Mouse (Mus musculus) liver, embryonic 15.5 days (tissue): ENCODE results near the gene Gm20671. TPM values are rescaled to one million over a fixed set of nuclear protein-coding genes. Genes with fewer than 3 reads are reported as not detected.
"Not testable (repeated sequence)": the region's sequence is repeated elsewhere in the genome, so short reads cannot be mapped to it uniquely, and the experiment has no call there.

ENCODE experiments used
- ATAC-seq: fragments of 200-750 bp; cut with Nextera tagmentation; 2 replicates; pipeline ENCODE4 v1.8.0; 2017; ENCODE audit warnings: moderate number of reproducible peaks, mild to moderate bottlenecking, moderate library complexity; ENCODE audit not compliant: insufficient read depth
- H3K27ac ChIP-seq: fragments of 300-500 bp; sonication (generic); replicated peaks from 2 replicates; pipeline ENCODE4 v1.5.1; 2015; ENCODE audit warnings: mild to moderate bottlenecking, inconsistent platforms
- H3K27me3 ChIP-seq: fragments of 300-500 bp; sonication (generic); 2 replicates; pipeline ENCODE4 v1.6.1; 2015; ENCODE audit warnings: mild to moderate bottlenecking, inconsistent platforms
- H3K36me3 ChIP-seq: fragments of 300-500 bp; sonication (generic); replicated peaks from 2 replicates; pipeline ENCODE4 v1.6.1; 2015; ENCODE audit warnings: moderate library complexity, mild to moderate bottlenecking, inconsistent platforms
- H3K4me1 ChIP-seq: fragments of 300-500 bp; sonication (generic); replicated peaks from 2 replicates; pipeline ENCODE4 v1.6.1; 2015; ENCODE audit warnings: inconsistent platforms
- H3K4me2 ChIP-seq: fragments of 300-500 bp; sonication (generic); 2 replicates; pipeline ENCODE4 v1.6.1; 2015; ENCODE audit warnings: moderate library complexity, mild to moderate bottlenecking, inconsistent platforms
- H3K4me3 ChIP-seq: fragments of 300-500 bp; sonication (generic); replicated peaks from 2 replicates; pipeline ENCODE4 v1.5.1; 2015; ENCODE audit warnings: mild to moderate bottlenecking, inconsistent platforms
- H3K9ac ChIP-seq: fragments of 300-500 bp; sonication (generic); 2 replicates; pipeline ENCODE4 v1.6.1; 2015; ENCODE audit warnings: moderate library complexity, mild to moderate bottlenecking, inconsistent platforms
- H3K9me3 ChIP-seq: fragments of 300-500 bp; sonication (generic); replicated peaks from 2 replicates; pipeline ENCODE4 v1.6.1; 2016; ENCODE audit warnings: inconsistent platforms
- whole genome bisulfite sequencing: fragments of 180-500 bp; shearing (Covaris S2); methylation state at CpG from one replicate; pipeline ENCODE4 v1.1.7; 2015; ENCODE audit warnings: mixed read lengths; ENCODE audit not compliant: insufficient replicate concordance; 5-methylcytosine and 5-hydroxymethylcytosine counted together
- polyA plus RNA-seq: library from polyadenylated mRNA; unstranded; fragments of >200 nt; fragmentation: Nextera tagmentation; extraction: Ambion mirVana; gene quantifications from 2 replicates; pipeline ENCODE4 v1.2.1, GENCODE M21; 2015

The Gm20671 gene
- not detected in 2 replicates for polyA plus RNA-seq

GRCm38 (mm10) chr5:32827009-32827408 is at the start of gene Gm20671:
TSS of gene Gm20671 (minus strand) at chr5:32827109.
- Histone ChIP-seq H3K36me3 (peaks cover 78% of the 10 kb centered on the region), H3K9ac (no peak within 1 kb of the TSS), H3K4me2 (no peak within 1 kb of the TSS), H3K9me3 (no peaks in the 10 kb centered on the region), H3K27me3 (no peaks in the 10 kb centered on the region), H3K4me3 (no peak within 1 kb of the TSS), H3K4me1 (no peaks in the 10 kb centered on the region), H3K27ac (no peak within 1 kb of the TSS)
- WGBS = 81% methylated on average over 7 of the region's 7 CpGs
- ATAC-seq = no peak

GRCm38 (mm10) chr5:32872346-32872745 is 45.4 kb upstream of the Gm20671 start:
- Histone ChIP-seq H3K9me3 (no peaks in the 10 kb centered on the region), H3K27me3 (no peaks in the 10 kb centered on the region), H3K4me2 (no peak overlapping the region), H3K9ac (no peak overlapping the region), H3K36me3 (peaks cover 65% of the 10 kb centered on the region), H3K4me3 (no peak overlapping the region), H3K4me1 (no peaks in the 10 kb centered on the region), H3K27ac (no peak overlapping the region)
- WGBS = 82% methylated on average over 5 of the region's 5 CpGs
- ATAC-seq = no peak

GRCm38 (mm10) chr5:32869389-32870024 is 42.6 kb upstream of the Gm20671 start:
- H3K4me1 ChIP-seq = peaks cover 4% of the 10 kb centered on the region
- no peak overlapping the region for H3K27ac ChIP-seq
- no peak for ATAC-seq
- no peak overlapping the region for H3K9ac ChIP-seq
- no peaks in the 10 kb centered on the region for H3K27me3 ChIP-seq
- H3K4me3 ChIP-seq = no peak overlapping the region
- H3K4me2 ChIP-seq = no peak overlapping the region
- 86% methylated on average over 5 of the region's 5 CpGs for WGBS
- H3K36me3 ChIP-seq = peaks cover 51% of the 10 kb centered on the region
- no peaks in the 10 kb centered on the region for H3K9me3 ChIP-seq

GRCm38 (mm10) chr5:32863253-32864228 is 36.6 kb upstream of the Gm20671 start, which contains the start of gene Depdc5:
TSS of gene Depdc5 (plus strand) at chr5:32863701.
- Histone ChIP-seq H3K27me3 (no peaks in the 10 kb centered on the region), H3K4me2 (peak within 1 kb of the TSS; percentile 89), H3K4me3 (peak within 1 kb of the TSS; percentile 81), H3K4me1 (peaks cover 24% of the 10 kb centered on the region), H3K27ac (peak within 1 kb of the TSS; percentile 86), H3K36me3 (peaks cover 14% of the 10 kb centered on the region), H3K9me3 (no peaks in the 10 kb centered on the region), H3K9ac (peak within 1 kb of the TSS; percentile 89)
- ATAC-seq = peak; percentile 99
- WGBS = under 1% methylated on average over 62 of the region's 64 CpGs

GRCm38 (mm10) chr5:32862469-32863132 is 35.7 kb upstream of the Gm20671 start:
- H3K27ac ChIP-seq = peak overlapping the region; percentile 86

GRCm38 (mm10) chr5:32861082-32861481 is 34.2 kb upstream of the Gm20671 start:
- peaks cover 38% of the 10 kb centered on the region for H3K4me1 ChIP-seq
- H3K9me3 ChIP-seq = no peaks in the 10 kb centered on the region
- 87% methylated on average over 1 of the region's 1 CpGs for WGBS
- no peaks in the 10 kb centered on the region for H3K36me3 ChIP-seq
- no peak overlapping the region for H3K4me2 ChIP-seq
- H3K4me3 ChIP-seq = no peak overlapping the region
- H3K27ac ChIP-seq = no peak overlapping the region
- ATAC-seq = no peak
- H3K9ac ChIP-seq = no peak overlapping the region
- no peaks in the 10 kb centered on the region for H3K27me3 ChIP-seq

More at GRCm38 (mm10) chr5:32862469-32863132, 35.7 kb upstream of the Gm20671 start:
- H3K9me3 ChIP-seq = no peaks in the 10 kb centered on the region
- 61% methylated on average over 6 of the region's 6 CpGs for WGBS
- H3K4me3 ChIP-seq = peak overlapping the region; percentile 81; the same call in 1 of the 2 replicates
- no peak overlapping the region for H3K9ac ChIP-seq
- H3K4me2 ChIP-seq = peak overlapping the region; percentile 89
- H3K36me3 ChIP-seq = peaks cover 5% of the 10 kb centered on the region; the same call in 1 of the 2 replicates
- ATAC-seq = no peak
- H3K4me1 ChIP-seq = peaks cover 28% of the 10 kb centered on the region
- H3K27me3 ChIP-seq = no peaks in the 10 kb centered on the region

GRCm38 (mm10) chr5:32857781-32858220 is 30.9 kb upstream of the Gm20671 start:
- peaks cover 42% of the 10 kb centered on the region for H3K4me1 ChIP-seq
- peak overlapping the region; percentile 69 for H3K4me2 ChIP-seq
- WGBS = 2% methylated on average over 6 of the region's 6 CpGs
- no peaks in the 10 kb centered on the region for H3K9me3 ChIP-seq
- peak overlapping the region; percentile 59 for H3K4me3 ChIP-seq
- H3K36me3 ChIP-seq = no peaks in the 10 kb centered on the region
- ATAC-seq = no peak
- H3K27me3 ChIP-seq = no peaks in the 10 kb centered on the region
- no peak overlapping the region; the same call in 1 of the 2 replicates for H3K27ac ChIP-seq
- peak overlapping the region; percentile 39; the same call in 1 of the 2 replicates for H3K9ac ChIP-seq

- Histone ChIP-seq H3K4me1 (peaks cover 49% of the 10 kb centered on the region), H3K36me3 (peaks cover 14% of the 10 kb centered on the region)
- not testable (repeated sequence) for H3K4me2 ChIP-seq, H3K9ac ChIP-seq, H3K4me3 ChIP-seq, H3K27ac ChIP-seq, ATAC-seq, H3K9me3 ChIP-seq, H3K27me3 ChIP-seq
- 77% methylated on average over 2 of the region's 3 CpGs for WGBS
These were observed 28.4 kb upstream of the Gm20671 start for GRCm38 (mm10) chr5:32855274-32855673.

GRCm38 (mm10) chr5:32854818-32855217 is 27.9 kb upstream of the Gm20671 start:
- Histone ChIP-seq H3K9ac (no peak overlapping the region), H3K9me3 (no peaks in the 10 kb centered on the region), H3K27me3 (no peaks in the 10 kb centered on the region), H3K4me2 (peak overlapping the region; percentile 88; the same call in 1 of the 2 replicates), H3K4me1 (peaks cover 52% of the 10 kb centered on the region), H3K27ac (peak overlapping the region; percentile 72), H3K4me3 (no peak overlapping the region), H3K36me3 (peaks cover 15% of the 10 kb centered on the region)
- ATAC-seq = no peak
- WGBS = 73% methylated on average over 4 of the region's 4 CpGs

- Histone ChIP-seq H3K36me3 (peaks cover 15% of the 10 kb centered on the region), H3K4me1 (peaks cover 57% of the 10 kb centered on the region), H3K9me3 (no peaks in the 10 kb centered on the region), H3K27ac (peak within 1 kb of the TSS; percentile 87), H3K4me3 (peak within 1 kb of the TSS; percentile 96), H3K27me3 (no peaks in the 10 kb centered on the region), H3K4me2 (peak within 1 kb of the TSS; percentile 88), H3K9ac (peak within 1 kb of the TSS; percentile 98)
- under 1% methylated on average over 51 of the region's 51 CpGs for WGBS
- peak; percentile 97 for ATAC-seq
These were observed 27.0 kb upstream of the Gm20671 start, which contains the start of gene Prr14l for GRCm38 (mm10) chr5:32853731-32854507. TSS of gene Prr14l (minus strand) at chr5:32854256.
